Mouse (Mus musculus): ENCODE data around the gene B4galt4.
A peak's percentile ranks its signal among the peaks of the same experiment; 100 is the strongest.
"Not testable (repeated sequence)": the region's sequence is repeated elsewhere in the genome, so short reads cannot be mapped to it uniquely, and the experiment has no call there.

The B4galt4 gene

DNA sequence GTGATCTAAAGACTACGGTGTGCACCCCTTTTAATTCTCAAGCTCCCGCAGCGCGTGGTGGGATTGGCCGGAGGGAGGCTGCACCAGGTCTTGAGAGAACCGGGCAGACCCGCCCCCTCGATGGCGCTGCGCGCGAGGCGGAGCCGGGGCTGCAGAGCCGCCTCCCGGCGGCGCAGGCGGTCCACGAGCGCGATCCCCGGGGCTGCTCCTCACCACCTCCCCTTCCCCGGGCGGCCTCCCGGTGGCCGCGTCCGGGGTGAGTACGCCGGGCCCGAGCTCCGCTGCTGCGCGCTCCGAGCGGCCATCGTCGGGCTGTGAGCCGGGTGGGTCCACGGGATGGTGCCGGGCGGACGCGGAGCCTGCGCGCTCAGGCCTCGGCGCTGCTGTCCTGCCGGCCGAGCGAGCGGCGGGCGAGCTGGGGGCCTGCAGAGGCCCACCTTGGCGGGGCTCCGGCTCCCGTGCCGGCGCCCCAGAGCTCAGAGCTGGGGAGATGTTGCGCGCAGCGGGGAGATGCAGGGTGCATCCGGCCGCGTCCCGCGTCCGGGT is at the start of gene B4galt4:
Gene B4galt4, plus strand, starts transcription at position 152 of the 546 bp plus-strand sequence.
- peak; percentile 85 to 95 for DNase-seq (ENCODE audit: inconsistent age in 2 of 2, low spot score in 1 of 2)

- DNase-seq (ENCODE audit: inconsistent age in 2 of 2, low spot score in 1 of 2), result no peak
Measured at GRCm38 (mm10) chr16:38694906-38695540, 47.0 kb upstream of the B4galt4 start.

DNA sequence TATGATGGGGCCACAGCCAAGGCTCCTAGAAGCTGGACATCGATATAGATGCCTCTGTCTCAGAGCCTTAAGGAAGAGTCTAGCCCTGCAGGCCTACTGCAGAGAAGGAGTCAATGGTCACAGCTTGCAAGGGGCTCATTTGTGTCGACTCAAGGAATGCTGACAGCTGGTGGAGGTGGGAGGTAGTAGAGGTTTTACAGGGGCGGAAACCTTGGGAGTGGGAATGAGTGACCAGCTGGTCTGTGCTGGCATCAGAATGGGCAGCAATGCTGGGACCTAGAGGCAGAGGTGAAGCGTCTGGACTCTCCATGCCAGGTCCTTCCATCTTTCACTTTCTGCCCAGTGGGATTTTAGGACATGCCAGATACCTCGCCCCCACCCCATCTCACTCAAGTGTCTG is 46.5 kb upstream of the B4galt4 start:
- no peak for DNase-seq (ENCODE audit: inconsistent age in 2 of 2, low spot score in 1 of 2)

GRCm38 (mm10) chr16:38697611-38698010 is 44.5 kb upstream of the B4galt4 start:
- DNase-seq (ENCODE audit: inconsistent age in 2 of 2, low spot score in 1 of 2), result peak; percentile 60 to 84

GRCm38 (mm10) chr16:38700392-38701162 is 41.5 kb upstream of the B4galt4 start:
- DNase-seq (ENCODE audit: inconsistent age in 2 of 2, low spot score in 1 of 2), result peak; percentile 37 to 64

DNA sequence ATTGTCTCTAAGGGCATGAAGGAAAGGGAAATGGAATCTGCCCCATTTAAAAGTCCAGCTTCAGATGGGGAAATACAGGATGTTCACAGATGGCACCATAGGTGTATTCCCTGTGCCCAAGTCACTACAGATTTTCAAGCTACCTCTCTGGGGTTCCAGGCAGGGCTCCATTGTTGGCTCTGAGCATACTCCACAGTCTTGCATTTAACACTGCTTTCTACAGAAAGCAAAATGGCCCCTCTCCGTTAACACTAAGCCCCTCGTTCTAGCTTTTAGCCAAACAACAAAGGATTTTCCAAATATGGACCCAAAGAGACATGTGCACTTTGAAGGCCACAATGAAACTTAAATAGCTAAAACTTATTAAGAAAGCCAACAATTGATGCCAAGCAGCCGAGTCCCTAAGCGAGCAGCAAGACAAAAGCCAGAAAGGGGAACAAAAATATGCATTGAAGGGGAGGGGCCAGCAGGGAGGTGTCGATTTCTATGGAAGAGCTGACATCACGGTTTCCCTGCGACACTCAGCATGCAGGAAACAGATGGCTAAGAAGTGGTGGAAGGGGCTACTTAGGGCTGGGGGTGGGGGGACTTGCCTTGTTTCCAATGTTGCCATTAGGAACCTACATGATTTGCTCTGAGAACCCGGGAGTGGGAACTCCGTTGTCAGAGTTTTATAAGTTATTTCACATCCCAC is 40.4 kb upstream of the B4galt4 start:
- no peak for DNase-seq (ENCODE audit: inconsistent age in 2 of 2, low spot score in 1 of 2)

DNA sequence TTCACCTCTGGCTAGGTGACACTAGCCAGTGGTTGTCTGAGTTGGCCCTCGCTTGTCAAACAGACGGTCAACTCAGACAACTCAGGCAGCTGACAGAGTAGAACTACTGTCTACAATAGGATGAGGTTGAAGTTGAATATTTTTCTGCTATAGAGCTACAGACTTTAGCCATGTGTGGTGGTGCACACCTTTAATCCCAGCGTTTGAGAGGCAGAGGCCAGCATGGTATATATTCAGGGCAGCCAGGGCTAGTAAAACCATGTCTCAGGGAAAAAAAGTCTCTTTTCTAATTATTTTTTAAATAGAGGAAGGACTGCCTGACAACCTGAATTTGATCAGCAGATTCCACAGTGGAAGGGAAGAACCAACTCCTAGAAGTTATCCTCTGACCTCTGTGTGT is 39.7 kb upstream of the B4galt4 start:
- DNase-seq (ENCODE audit: inconsistent age in 2 of 2, low spot score in 1 of 2), result no peak

DNA sequence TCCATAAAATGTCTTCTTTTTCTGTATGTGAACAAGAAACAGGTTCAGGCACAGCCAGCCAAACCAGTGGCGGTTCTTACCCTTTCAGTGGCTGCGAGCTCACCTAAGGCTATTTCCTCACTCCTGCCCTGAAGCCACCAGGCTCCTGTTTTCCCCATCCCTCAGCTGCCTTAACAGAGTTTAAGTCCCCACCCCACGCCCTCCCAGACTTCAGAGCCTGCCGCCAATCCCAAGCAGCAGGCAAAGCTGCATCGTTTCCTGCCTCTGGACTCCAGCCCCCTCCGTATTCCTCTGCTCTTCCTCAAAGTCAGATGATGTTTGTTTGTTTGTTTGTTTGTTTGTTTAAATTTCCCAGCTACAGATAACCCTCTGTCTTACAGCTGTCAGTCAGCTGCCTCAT is 38.6 kb upstream of the B4galt4 start:
- no peak for DNase-seq (ENCODE audit: inconsistent age in 2 of 2, low spot score in 1 of 2)

- no peak for DNase-seq (ENCODE audit: inconsistent age in 2 of 2, low spot score in 1 of 2)
Measured at GRCm38 (mm10) chr16:38705531-38706281, 36.4 kb upstream of the B4galt4 start.

DNA sequence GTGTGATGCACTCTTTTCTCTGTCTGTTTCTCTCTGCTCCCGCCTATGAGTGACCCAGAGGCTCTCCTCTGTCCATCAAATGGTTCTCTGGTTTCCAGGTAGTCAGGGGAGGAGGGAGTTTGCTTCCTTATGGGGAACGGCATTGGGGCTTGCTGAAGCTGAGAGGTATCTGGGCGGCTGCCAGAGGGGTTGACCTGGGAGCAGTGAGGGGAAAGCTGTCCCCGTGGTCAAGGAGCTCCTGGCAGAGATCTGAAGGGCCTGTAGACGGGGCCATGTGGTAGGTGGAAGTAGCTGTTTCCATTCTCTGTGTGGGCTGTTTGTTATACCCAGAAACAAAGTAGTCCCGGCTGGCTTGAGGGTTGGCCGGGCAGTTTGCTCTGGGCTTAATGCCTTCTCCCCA is 35.3 kb upstream of the B4galt4 start:
- DNase-seq (ENCODE audit: inconsistent age in 2 of 2, low spot score in 1 of 2), result no peak

DNA sequence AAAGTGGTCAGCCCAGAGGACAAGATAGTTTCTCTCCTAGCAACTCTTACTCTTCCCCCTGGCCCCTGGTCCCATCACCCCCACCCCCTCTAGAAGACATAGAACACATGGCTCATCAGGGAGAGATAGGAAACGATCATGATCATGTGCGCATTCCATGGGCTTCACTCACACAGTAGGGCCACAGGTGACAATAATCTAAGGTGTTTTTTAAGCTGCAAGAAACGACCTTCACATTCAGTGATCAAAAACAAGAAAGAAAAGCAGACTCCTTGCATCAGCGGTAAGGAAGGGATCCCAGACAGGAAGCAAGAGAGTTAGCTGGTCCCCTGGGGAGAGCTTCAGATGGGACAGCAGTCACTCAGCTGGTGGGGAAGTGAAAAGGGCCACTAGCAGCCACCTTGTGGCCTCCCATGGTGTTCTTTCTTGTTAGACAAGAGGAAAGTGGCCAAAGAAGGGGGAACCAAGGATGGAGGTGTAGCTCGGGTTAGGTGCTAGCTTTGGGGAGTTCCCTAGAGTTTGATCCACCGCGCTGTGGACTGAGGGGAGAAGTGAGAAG is 33.0 kb upstream of the B4galt4 start:
- no peak for DNase-seq (ENCODE audit: inconsistent age in 2 of 2, low spot score in 1 of 2)

DNA sequence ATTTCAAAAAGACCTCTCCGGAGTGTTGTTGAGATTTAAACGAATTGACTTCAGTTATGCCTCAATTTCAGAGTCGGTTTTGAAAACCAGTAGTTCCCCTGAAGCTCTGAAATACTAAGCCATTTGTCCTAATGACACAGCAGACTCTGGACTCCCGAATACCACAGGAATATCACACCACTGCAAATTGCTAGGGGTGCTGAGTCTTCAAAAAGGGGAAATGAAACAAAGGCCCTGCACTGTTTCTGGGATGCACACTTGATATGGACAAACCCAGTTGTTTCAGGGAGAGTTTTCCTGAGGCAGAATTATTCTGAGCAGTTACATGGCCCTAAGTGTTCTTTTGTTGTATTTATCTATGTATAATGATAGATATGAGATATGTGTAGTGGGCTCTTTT is 30.8 kb upstream of the B4galt4 start:
- DNase-seq (ENCODE audit: inconsistent age in 2 of 2, low spot score in 1 of 2), result no peak

GRCm38 (mm10) chr16:38712105-38712504 is 30.0 kb upstream of the B4galt4 start:
- DNase-seq (ENCODE audit: inconsistent age in 2 of 2, low spot score in 1 of 2), result peak; percentile 40 to 63

- DNase-seq (ENCODE audit: inconsistent age in 2 of 2, low spot score in 1 of 2), result peak; percentile 88 to 94
Measured at GRCm38 (mm10) chr16:38712581-38713403, 29.3 kb upstream of the B4galt4 start, which contains the start of gene Arhgap31. Gene Arhgap31, minus strand, starts transcription at chr16:38713274.

GRCm38 (mm10) chr16:38713404-38714258 is 28.4 kb upstream of the B4galt4 start:
- no peak for DNase-seq (ENCODE audit: inconsistent age in 2 of 2, low spot score in 1 of 2)

- not testable (repeated sequence) for DNase-seq (ENCODE audit: inconsistent age in 2 of 2, low spot score in 1 of 2)
Measured at GRCm38 (mm10) chr16:38714259-38714526, 27.9 kb upstream of the B4galt4 start.

GRCm38 (mm10) chr16:38721377-38721776 is 20.7 kb upstream of the B4galt4 start:
- DNase-seq (ENCODE audit: inconsistent age in 2 of 2, low spot score in 1 of 2), result peak in 1 of 2 experiments; percentile 16

- DNase-seq (ENCODE audit: inconsistent age in 2 of 2, low spot score in 1 of 2), result no peak
Measured at GRCm38 (mm10) chr16:38724256-38724655, 17.8 kb upstream of the B4galt4 start.

DNA sequence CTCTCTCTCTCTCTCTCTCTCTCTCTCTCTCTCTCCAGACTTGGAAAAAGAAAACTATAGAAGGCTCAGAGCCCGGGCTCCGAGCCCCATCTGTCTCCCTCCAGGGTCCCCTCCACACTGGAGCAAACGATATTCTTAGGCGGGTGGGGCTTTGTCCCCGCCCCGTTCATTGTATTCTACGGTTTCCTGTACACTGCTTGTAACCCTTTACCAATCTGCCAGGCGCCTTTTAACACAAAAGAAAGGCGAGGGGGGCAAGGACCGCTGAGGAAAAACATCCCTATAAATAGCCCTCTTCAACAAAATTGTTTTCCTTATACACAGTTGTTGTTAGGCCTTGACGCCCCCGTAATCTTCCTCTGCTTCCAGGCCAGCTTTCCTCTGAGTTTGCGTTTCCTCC is 17.1 kb upstream of the B4galt4 start:
- DNase-seq (ENCODE audit: inconsistent age in 2 of 2, low spot score in 1 of 2), result peak in 1 of 2 experiments; percentile 36
